Mouse (Mus musculus) heart, postnatal 0 days (tissue): Measurements from ENCODE around the gene Sorcs2.

Experiments
- CTCF ChIP-seq: IDR thresholded peaks from 2 replicates; pipeline ENCODE4 v1.5.1; 2016; ENCODE audit warnings: antibody characterized with exemption, control low read depth, low read depth
- EP300 ChIP-seq: IDR thresholded peaks from 2 replicates; pipeline ENCODE4 v1.6.1; 2016; ENCODE audit warnings: antibody characterized with exemption, low read depth

DNA sequence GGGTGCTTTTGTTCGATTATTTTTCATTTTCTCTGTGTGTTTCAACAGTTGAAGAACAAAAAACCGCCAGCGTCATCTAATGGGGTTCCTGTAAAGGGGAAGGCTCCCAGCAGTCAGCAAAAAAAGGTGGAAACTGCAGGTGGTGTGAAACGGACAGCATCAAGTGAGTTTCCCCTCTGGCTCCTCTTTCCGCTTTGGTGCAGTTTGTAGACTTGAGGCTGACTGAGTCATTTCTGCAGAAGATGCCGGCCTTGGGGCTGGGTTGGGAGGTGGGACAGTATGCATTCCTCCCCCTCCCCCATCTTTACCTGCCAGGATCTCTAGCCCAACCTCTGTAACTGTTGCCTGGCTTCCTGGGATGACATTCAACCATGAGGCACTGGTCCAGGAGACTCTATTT lies 408.4 kb downstream of the Sorcs2 start:
- no peak for TF ChIP-seq CTCF
- no peak for TF ChIP-seq EP300
